Mouse (Mus musculus) heart, embryonic 14.5 days (tissue): ENCODE data around the gene Plekha6. TPM values are rescaled to one million over a fixed set of nuclear protein-coding genes. Genes with fewer than 3 reads are reported as not detected.

ENCODE experiments used
- ATAC-seq: fragments of 200-750 bp; cut with Nextera tagmentation; 2 replicates; pipeline ENCODE4 v1.8.0; 2017; ENCODE audit warnings: low read depth, moderate TSS enrichment; ENCODE audit not compliant: insufficient number of reproducible peaks, insufficient read depth, low FRiP score
- H3K27ac ChIP-seq, 2 experiments: fragments of 200-500 bp in 1 of 2; fragments of 300-500 bp in 1 of 2; sonication (generic) in 1 of 2; replicated peaks in 1 of 2; 2 replicates each; pipeline ENCODE4 v1.5.1; 2012 to 2014; ENCODE audit warnings: low read depth in 2 of 2, low read length in 2 of 2, control low read depth in 1 of 2, mild to moderate bottlenecking in 1 of 2, mixed read lengths in 1 of 2; ENCODE audit not compliant: control insufficient read depth in 1 of 2, insufficient read depth in 1 of 2
- H3K27me3 ChIP-seq: fragments of 300-500 bp; sonication (generic); 2 replicates; pipeline ENCODE4 v1.6.1; 2014; ENCODE audit warnings: mild to moderate bottlenecking, low read length, control low read depth; ENCODE audit not compliant: control insufficient read depth, insufficient read depth
- H3K36me3 ChIP-seq: fragments of 300-500 bp; sonication (generic); 2 replicates; pipeline ENCODE4 v1.6.1; 2014; ENCODE audit warnings: mild to moderate bottlenecking, control low read depth, low read length, mixed read lengths; ENCODE audit not compliant: control insufficient read depth, insufficient read depth
- H3K4me1 ChIP-seq, 2 experiments: fragments of 200-500 bp in 1 of 2; fragments of 300-500 bp in 1 of 2; sonication (generic) in 1 of 2; 2 replicates each; pipeline ENCODE4 v1.6.1; 2012 to 2014; ENCODE audit warnings: low read length in 2 of 2, control low read depth in 1 of 2, mixed read lengths in 1 of 2; ENCODE audit not compliant: control insufficient read depth in 2 of 2, insufficient read depth in 2 of 2
- H3K4me2 ChIP-seq: fragments of 300-500 bp; sonication (generic); 2 replicates; pipeline ENCODE4 v1.6.1; 2014; ENCODE audit warnings: mild to moderate bottlenecking, low read length
- H3K4me3 ChIP-seq, 2 experiments: fragments of 200-500 bp in 1 of 2; fragments of 300-500 bp in 1 of 2; sonication (generic) in 1 of 2; 2 replicates each; pipeline ENCODE4 v1.5.1; 2012 to 2014; ENCODE audit warnings: low read length in 2 of 2, mild to moderate bottlenecking in 2 of 2, control low read depth in 1 of 2, low read depth in 1 of 2, moderate library complexity in 1 of 2; ENCODE audit not compliant: control insufficient read depth in 1 of 2, insufficient read depth in 1 of 2
- H3K9ac ChIP-seq: fragments of 300-500 bp; sonication (generic); 2 replicates; pipeline ENCODE4 v1.6.1; 2014; ENCODE audit warnings: mild to moderate bottlenecking, low read length
- H3K9me3 ChIP-seq: fragments of 300-500 bp; sonication (generic); 2 replicates; pipeline ENCODE4 v1.6.1; 2016; ENCODE audit warnings: low read length, control low read depth; ENCODE audit not compliant: control insufficient read depth
- WGBS: fragments of 180-500 bp; shearing (Covaris S2); extraction: QIAGEN DNeasy Blood & Tissue Kit; methylation state at CpG from one replicate; pipeline ENCODE4 v1.1.7; 2014; 5-methylcytosine and 5-hydroxymethylcytosine counted together
- polyA plus RNA-seq: library from polyadenylated mRNA; unstranded; fragments of >200 nt; fragmentation: Nextera tagmentation; extraction: Ambion mirVana; gene quantifications from 2 replicates; pipeline ENCODE4 v1.2.1, GENCODE M21; 2014

Plekha6 gene
- polyA plus RNA-seq, 1 experiment from 2014 or later = 12.4 TPM

DNA sequence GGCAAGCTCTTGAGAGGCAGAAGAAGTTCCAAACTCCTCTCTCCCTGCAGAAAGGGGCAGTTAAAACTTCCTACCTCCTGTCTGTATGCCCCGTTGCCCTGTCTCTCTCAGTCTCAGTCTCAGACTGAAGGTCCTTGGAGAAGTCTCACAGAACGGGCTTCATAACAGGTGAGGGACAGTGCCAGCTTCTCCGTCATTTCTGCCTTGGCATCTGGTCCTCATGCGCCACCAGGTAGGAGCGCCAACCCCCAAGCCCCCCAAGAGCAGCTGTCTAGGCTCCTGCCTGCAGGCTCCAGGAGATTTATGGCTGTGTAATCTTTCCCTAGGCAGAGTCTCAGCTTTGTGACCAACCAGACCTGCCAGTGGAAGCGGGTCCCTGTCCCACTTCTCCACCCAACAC is 86.8 kb downstream of the Plekha6 start:
- Histone ChIP-seq H3K4me2 (no peak overlapping the region), H3K36me3 (peaks cover 8% of the 10 kb centered on the region; the same call in 1 of the 2 replicates), H3K4me3 (no peak overlapping the region), H3K9me3 (no peaks in the 10 kb centered on the region), H3K9ac (no peak overlapping the region), H3K27ac (peak overlapping the region; percentile 26 to 55; a peak in 2 of 4 replicates), H3K4me1 (peaks cover 68 to 75% of the 10 kb centered on the region in 2 experiments), H3K27me3 (no peaks in the 10 kb centered on the region)
- 89% methylated on average over 6 of the region's 6 CpGs for WGBS
- ATAC-seq = no peak

DNA sequence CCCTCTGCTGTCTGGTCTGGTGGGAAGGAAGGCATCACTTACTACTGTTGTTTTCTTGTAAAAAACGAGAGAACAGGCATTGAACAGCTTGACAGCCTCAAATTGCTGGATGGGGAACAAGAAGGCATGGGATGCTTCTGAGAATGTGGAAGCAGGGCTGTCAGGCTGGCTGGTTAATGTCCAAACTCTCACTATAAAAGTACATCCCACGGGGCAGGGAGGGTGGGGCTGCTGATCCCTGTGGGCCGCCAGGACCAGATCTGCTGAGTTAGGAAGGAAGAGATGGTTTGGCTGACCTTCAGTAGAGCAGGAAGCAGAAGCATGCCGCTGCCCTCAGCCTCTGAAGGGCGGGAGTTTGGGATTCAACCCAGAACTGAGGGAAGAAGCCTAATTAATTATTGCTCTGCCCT is 87.6 kb downstream of the Plekha6 start:
- peak overlapping the region; percentile 26 to 55; a peak in 3 of 4 replicates for H3K27ac ChIP-seq
- WGBS = 20% methylated on average over 5 of the region's 5 CpGs
- peaks cover 8% of the 10 kb centered on the region; the same call in 1 of the 2 replicates for H3K36me3 ChIP-seq
- H3K4me2 ChIP-seq = no peak overlapping the region
- H3K9me3 ChIP-seq = no peaks in the 10 kb centered on the region
- peak overlapping the region; percentile 45; the same call in 1 of the 2 replicates for H3K9ac ChIP-seq
- peaks cover 64 to 75% of the 10 kb centered on the region in 2 experiments for H3K4me1 ChIP-seq
- peak; percentile 25; the same call in 1 of the 2 replicates for ATAC-seq
- no peaks in the 10 kb centered on the region for H3K27me3 ChIP-seq
- no peak overlapping the region for H3K4me3 ChIP-seq

DNA sequence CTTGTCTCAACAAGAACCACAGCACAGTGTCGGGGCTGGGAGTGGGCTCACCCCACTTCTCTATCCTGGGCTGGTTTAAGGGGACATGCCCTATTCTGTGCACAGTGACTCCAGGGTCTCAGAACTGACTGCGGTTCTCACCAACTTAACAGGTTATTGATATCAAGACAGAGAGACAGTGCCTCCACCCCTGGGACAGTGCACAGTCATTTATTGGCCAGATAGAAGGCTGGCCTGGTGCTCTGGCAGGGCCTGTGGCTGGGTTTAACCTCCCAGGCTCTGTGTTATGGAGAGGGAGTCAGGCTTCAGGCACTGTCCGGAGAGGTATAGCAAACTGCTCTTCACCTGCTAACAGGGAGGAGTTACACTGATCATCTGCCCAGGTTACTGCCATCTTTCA is 88.2 kb downstream of the Plekha6 start:
- no peaks in the 10 kb centered on the region for H3K9me3 ChIP-seq
- H3K27me3 ChIP-seq = no peaks in the 10 kb centered on the region
- peaks cover 65 to 74% of the 10 kb centered on the region in 2 experiments for H3K4me1 ChIP-seq
- peak overlapping the region; percentile 45; the same call in 1 of the 2 replicates for H3K9ac ChIP-seq
- peaks cover 8% of the 10 kb centered on the region; the same call in 1 of the 2 replicates for H3K36me3 ChIP-seq
- WGBS = 69% methylated on average over 3 of the region's 3 CpGs
- peak overlapping the region in 1 of 2 experiments; percentile 26; a peak in 2 of 4 replicates for H3K27ac ChIP-seq
- no peak overlapping the region for H3K4me2 ChIP-seq
- ATAC-seq = no peak
- no peak overlapping the region for H3K4me3 ChIP-seq

DNA sequence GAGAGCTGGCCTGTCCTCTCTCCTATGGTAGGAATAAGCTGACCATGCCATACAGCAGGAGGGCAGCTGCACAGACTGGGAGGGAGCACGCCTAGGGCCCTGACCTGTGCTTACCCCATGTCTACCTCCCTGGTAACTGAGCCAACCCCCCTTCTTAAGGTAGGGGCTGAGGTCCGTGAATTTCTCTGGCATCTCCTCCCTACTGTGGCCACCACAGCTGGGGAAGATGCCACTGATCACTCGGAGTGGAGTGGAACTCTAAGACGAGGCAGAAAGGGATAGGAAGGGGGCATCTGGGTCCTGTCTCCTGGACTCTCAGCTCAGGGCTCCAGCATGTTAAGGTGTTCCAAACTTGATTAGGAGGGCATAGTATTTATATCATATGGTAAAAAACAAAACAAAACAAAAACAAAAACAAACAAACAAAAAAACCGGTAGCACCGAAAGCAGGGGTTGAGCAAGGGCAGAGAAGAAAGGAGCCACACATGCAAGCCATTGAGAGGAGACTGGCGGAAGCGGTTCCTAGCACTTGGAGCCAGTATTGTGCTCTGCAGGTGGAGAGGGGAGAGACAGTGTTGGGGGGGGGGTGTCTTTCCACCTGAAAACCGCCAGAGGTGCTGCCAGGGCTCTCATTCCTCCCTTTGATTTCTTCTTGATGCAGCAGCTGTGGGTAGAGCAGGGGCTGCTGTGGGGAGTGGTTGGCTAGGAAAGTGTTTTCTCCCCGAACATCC is 89.0 kb downstream of the Plekha6 start:
- Histone ChIP-seq H3K36me3 (peaks cover 8% of the 10 kb centered on the region; the same call in 1 of the 2 replicates), H3K9me3 (no peaks in the 10 kb centered on the region), H3K27me3 (no peaks in the 10 kb centered on the region), H3K4me1 (peaks cover 59 to 68% of the 10 kb centered on the region in 2 experiments), H3K4me2 (peak overlapping the region; percentile 0; the same call in 1 of the 2 replicates), H3K4me3 (no peak overlapping the region), H3K27ac (peak overlapping the region; percentile 26 to 40), H3K9ac (peak overlapping the region; percentile 44; the same call in 1 of the 2 replicates)
- ATAC-seq = no peak
- 39% methylated on average over 10 of the region's 10 CpGs for WGBS

GRCm38 (mm10) chr1:133253532-133253866 is 89.5 kb downstream of the Plekha6 start:
- Histone ChIP-seq H3K9ac (peak overlapping the region; percentile 0; the same call in 1 of the 2 replicates), H3K36me3 (peaks cover 8% of the 10 kb centered on the region; the same call in 1 of the 2 replicates), H3K4me2 (peak overlapping the region; percentile 0; the same call in 1 of the 2 replicates), H3K27ac (peak overlapping the region; percentile 1 to 26), H3K4me1 (peaks cover 61 to 71% of the 10 kb centered on the region in 2 experiments), H3K27me3 (no peaks in the 10 kb centered on the region), H3K4me3 (no peak overlapping the region), H3K9me3 (no peaks in the 10 kb centered on the region)
- no peak for ATAC-seq
- WGBS = 11% methylated on average over 1 of the region's 1 CpGs

DNA sequence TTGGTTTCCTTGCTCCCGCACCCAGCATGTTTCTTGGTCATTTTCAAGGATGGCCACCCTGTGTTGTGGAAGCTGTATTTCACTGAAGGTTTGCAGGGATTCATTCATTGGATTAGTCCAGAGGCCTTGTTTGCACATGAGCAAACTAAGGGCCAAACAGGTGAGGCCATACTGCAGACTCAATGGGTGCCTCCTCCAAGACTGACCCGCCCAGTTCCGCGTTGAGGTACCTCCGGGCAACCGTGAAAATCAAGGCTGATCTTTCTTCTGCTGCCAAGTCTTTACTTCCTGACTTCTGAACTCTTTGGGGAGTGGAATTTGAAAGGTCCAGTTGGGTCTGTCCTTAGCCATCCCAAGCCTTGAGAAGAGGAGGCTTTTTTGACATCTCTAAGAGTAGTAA is 90.2 kb downstream of the Plekha6 start:
- no peak for ATAC-seq
- Histone ChIP-seq H3K9me3 (no peaks in the 10 kb centered on the region), H3K27ac (peak overlapping the region in 1 of 2 experiments; percentile 26; a peak in 2 of 4 replicates), H3K9ac (peak overlapping the region; percentile 0; the same call in 1 of the 2 replicates), H3K4me2 (no peak overlapping the region), H3K27me3 (no peaks in the 10 kb centered on the region), H3K4me1 (peaks cover 61 to 72% of the 10 kb centered on the region in 2 experiments), H3K4me3 (no peak overlapping the region), H3K36me3 (peaks cover 11% of the 10 kb centered on the region)
- WGBS = 79% methylated on average over 6 of the region's 6 CpGs

DNA sequence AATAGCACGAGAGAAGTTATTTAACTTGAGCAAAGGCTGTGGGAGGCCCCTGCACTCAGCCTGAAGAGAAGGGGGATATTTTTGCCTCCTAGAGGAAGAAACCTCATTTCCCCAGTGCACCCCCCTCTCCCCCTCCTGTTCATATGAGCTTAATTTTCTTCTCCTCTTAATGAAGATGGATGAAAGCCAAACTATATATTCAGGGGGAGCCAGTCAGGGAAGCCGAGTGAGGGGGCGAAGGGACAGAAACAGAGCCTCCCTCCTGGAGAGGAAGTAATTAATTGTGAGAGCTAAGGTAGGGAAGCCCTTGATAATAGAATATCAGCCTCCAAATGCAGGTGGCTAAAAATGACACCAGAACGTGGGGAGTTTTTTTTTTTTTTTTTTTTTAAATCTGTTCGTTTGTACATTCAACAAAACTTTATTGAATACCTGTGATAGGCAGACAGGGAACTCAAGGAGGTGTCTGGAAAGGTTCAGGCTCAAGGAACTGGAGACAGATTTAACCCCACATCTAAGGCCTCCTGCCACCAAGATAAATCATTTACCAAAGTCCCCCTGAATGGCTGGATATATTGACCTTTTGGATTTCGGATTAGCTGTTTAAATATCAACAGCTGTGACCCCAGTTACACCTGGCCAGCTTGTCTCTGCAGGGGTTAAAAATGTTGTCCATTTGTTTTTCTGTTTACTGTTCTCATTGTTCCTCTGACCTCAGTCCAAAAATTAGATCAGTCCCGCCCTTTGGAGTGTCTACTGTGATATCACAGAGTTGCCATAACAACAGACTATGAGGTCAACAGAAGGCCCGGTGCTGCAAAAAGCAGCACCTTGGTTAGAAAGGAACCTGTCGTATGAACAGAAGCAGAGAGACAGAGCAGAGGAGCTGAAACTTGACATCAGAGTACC is 91.1 kb downstream of the Plekha6 start:
- H3K4me1 ChIP-seq = peaks cover 61 to 72% of the 10 kb centered on the region in 2 experiments
- 36% methylated on average over 9 of the region's 9 CpGs for WGBS
- peaks cover 18% of the 10 kb centered on the region for H3K36me3 ChIP-seq
- H3K9ac ChIP-seq = peak overlapping the region; percentile 56; the same call in 1 of the 2 replicates
- ATAC-seq = no peak
- no peak overlapping the region for H3K4me3 ChIP-seq
- no peaks in the 10 kb centered on the region for H3K27me3 ChIP-seq
- H3K4me2 ChIP-seq = peak overlapping the region; percentile 37; the same call in 1 of the 2 replicates
- no peaks in the 10 kb centered on the region for H3K9me3 ChIP-seq
- H3K27ac ChIP-seq = peak overlapping the region; percentile 26 to 50
